Mouse (Mus musculus) embryonic facial prominence, embryonic 11.5 days (tissue): ENCODE results near the gene Nckap1l. TPM values are rescaled to one million over a fixed set of nuclear protein-coding genes. Genes with fewer than 3 reads are reported as not detected.

ENCODE experiments used
- polyA plus RNA-seq: library from polyadenylated mRNA; unstranded; fragments of >200 nt; fragmentation: Nextera tagmentation; extraction: Ambion mirVana; gene quantifications from 2 replicates; pipeline ENCODE4 v1.2.1, GENCODE M21; 2014

The Nckap1l gene
- polyA plus RNA-seq, 1 experiment from 2014 or later = 2.1 TPM

Other genes with a start within 250 kb of the Nckap1l start
- gene Cbx5, start 214.0 kb upstream of the Nckap1l start, polyA plus RNA-seq = 210 and 217 TPM in 2 replicates
- 1,361 and 1,483 TPM in 2 replicates for gene Hnrnpa1, start 213.4 kb upstream of the Nckap1l start, polyA plus RNA-seq
- gene Nfe2, start 195.4 kb upstream of the Nckap1l start, polyA plus RNA-seq = 5.4 and 8.0 TPM in 2 replicates
- gene Copz1, start 181.1 kb upstream of the Nckap1l start, polyA plus RNA-seq = 327 and 331 TPM in 2 replicates
- not detected in 2 replicates for gene Gpr84, start 143.2 kb upstream of the Nckap1l start, polyA plus RNA-seq
- 12.2 and 16.6 TPM in 2 replicates for gene Zfp385a, start 113.7 kb upstream of the Nckap1l start, polyA plus RNA-seq
- 24.6 and 29.6 TPM in 2 replicates for gene Itga5, start 87.0 kb upstream of the Nckap1l start, polyA plus RNA-seq
- gene Gtsf1, start 23.3 kb upstream of the Nckap1l start, polyA plus RNA-seq = 0.32 TPM in 1 of 2 replicates, not detected in the other
- not detected in 2 replicates for gene Gtsf2, start 5.3 kb upstream of the Nckap1l start, polyA plus RNA-seq
- gene Pde1b, start 49.2 kb downstream of the Nckap1l start, polyA plus RNA-seq = 6.6 and 8.4 TPM in 2 replicates
- 17.6 and 21.6 TPM in 2 replicates for gene Ppp1r1a, start 84.2 kb downstream of the Nckap1l start, polyA plus RNA-seq
- gene Glycam1, start 111.3 kb downstream of the Nckap1l start, polyA plus RNA-seq = not detected in 2 replicates